In the genomic region with DNA sequence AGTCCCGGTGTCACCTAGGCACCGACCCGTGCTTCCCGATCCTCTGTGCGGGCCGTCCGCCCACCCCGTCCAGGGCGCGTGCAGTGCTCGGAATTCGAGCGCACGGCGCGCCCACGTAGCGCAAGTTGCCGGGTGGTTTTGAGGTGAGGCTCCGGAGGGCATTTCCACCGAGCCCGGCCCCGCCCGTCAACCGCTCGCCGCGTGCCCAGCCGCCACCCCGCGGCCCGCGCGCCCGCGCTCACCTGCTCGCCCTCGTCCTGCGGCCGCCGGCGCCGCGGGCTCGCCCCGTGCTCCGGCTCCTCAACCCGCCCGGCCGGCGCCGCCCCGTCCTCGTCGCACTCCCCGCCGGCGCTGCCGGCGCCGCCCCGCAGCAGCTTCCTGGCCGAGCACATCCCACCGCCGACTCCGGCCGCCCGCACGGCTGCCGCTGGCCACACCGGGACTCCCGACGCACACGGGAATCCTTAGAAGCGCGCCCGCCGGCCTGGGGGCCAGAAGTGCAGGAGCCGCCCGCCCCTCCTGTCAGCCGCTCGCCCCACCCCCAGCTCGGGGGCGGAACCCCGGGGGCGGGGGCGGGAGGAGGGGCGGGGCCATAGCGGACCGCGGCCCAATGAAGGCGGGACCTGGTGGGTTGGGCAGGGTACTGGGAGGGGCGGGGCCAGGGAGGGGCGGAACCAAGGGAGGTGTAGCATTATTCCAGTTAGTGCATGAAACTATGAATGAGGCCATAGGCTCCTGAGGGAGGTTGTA, we compare ENCODE assay signal across 8 mouse cellular contexts. TPM values are rescaled to one million over a fixed set of nuclear protein-coding genes. Genes with fewer than 3 reads are reported as not detected.
A peak's percentile ranks its signal among the peaks of the same experiment; 100 is the strongest.
DNase-seq lines count a peak whose midpoint lies in the region; ATAC-seq lines count a peak whose summit lies in the region.

A gene (minus strand): TSS at position 533 of the 750 bp plus-strand sequence.

- peaks cover 19% of the 10 kb centered on the region for H3K27me3 ChIP-seq in embryonic facial prominence, embryonic 10.5 days (replicated peaks; ENCODE audit: low read depth, poor library complexity, severe bottlenecking)
- H3K27me3 ChIP-seq in limb, embryonic 12.5 days = peaks cover 31% of the 10 kb centered on the region
- peaks cover 12% of the 10 kb centered on the region; the same call in 1 of the 2 replicates for H3K27me3 ChIP-seq in midbrain, embryonic 14.5 days (ENCODE audit: control insufficient read depth, insufficient read depth, low read length)

- peak; percentile 75 for DNase-seq in layer of hippocampus, adult 11-12 months (ENCODE audit: low spot score)
- DNase-seq in layer of hippocampus, adult 9-10 months (ENCODE audit: low spot score) = no peak
- peak; percentile 93 for DNase-seq in embryonic facial prominence, embryonic 10.5 days (ENCODE audit: low spot score)
- DNase-seq in heart, adult 11 months = peak; percentile 99
- peak; percentile 92 for DNase-seq in kidney, adult 18-20 months
- peak; percentile 84 for DNase-seq in midbrain, embryonic 14.5 days
- peak; percentile 93 for DNase-seq in spleen, adult 12 weeks (ENCODE audit: low spot score)

- H3K9ac ChIP-seq in limb, embryonic 12.5 days (replicated peaks) = peak within 1 kb of the TSS; percentile 63
- H3K9ac ChIP-seq in midbrain, embryonic 14.5 days (replicated peaks; ENCODE audit: low read length) = peak within 1 kb of the TSS; percentile 66

- 0 out of 2 replicates have a peak, but pooled peaks cover 5% of the 10 kb centered on the region for H3K4me1 ChIP-seq in embryonic facial prominence, embryonic 10.5 days
- 0 out of 2 replicates have a peak, but pooled peaks cover 3% of the 10 kb centered on the region for H3K4me1 ChIP-seq in limb, embryonic 12.5 days (replicated peaks)
- no peaks in the 10 kb centered on the region for H3K4me1 ChIP-seq in midbrain, embryonic 14.5 days (ENCODE audit: control insufficient read depth, insufficient read depth, low read length)

- no peaks in the 10 kb centered on the region for H3K9me3 ChIP-seq in embryonic facial prominence, embryonic 10.5 days
- no peaks in the 10 kb centered on the region for H3K9me3 ChIP-seq in limb, embryonic 12.5 days
- H3K9me3 ChIP-seq in midbrain, embryonic 14.5 days (ENCODE audit: control insufficient read depth, low read length) = no peaks in the 10 kb centered on the region

- ATAC-seq in limb, embryonic 12.5 days (ENCODE audit: insufficient number of reproducible peaks, insufficient read depth, low FRiP score, low TSS enrichment, low read depth) = peak; percentile 95
- ATAC-seq in midbrain, embryonic 14.5 days (ENCODE audit: low FRiP score, low TSS enrichment) = peak; percentile 93

- H3K4me2 ChIP-seq in limb, embryonic 12.5 days = peak within 1 kb of the TSS; percentile 78
- peak within 1 kb of the TSS; percentile 79 for H3K4me2 ChIP-seq in midbrain, embryonic 14.5 days (ENCODE audit: low read length)

- H3K4me3 ChIP-seq in embryonic facial prominence, embryonic 10.5 days = peak within 1 kb of the TSS; percentile 80
- H3K4me3 ChIP-seq in limb, embryonic 12.5 days (replicated peaks) = peak within 1 kb of the TSS; percentile 73
- peak within 1 kb of the TSS; percentile 71 for H3K4me3 ChIP-seq in midbrain, embryonic 14.5 days (replicated peaks; ENCODE audit: low read depth, low read length)

- 1% methylated on average over 94 of the region's 94 CpGs for WGBS in embryonic facial prominence, embryonic 10.5 days
- under 1% methylated on average over 94 of the region's 94 CpGs for WGBS in limb, embryonic 12.5 days
- under 1% methylated on average over 93 of the region's 94 CpGs for WGBS in midbrain, embryonic 14.5 days

- no peaks in the 10 kb centered on the region for H3K36me3 ChIP-seq in embryonic facial prominence, embryonic 10.5 days (replicated peaks)
- H3K36me3 ChIP-seq in limb, embryonic 12.5 days = no peaks in the 10 kb centered on the region
- no peaks in the 10 kb centered on the region for H3K36me3 ChIP-seq in midbrain, embryonic 14.5 days (ENCODE audit: control insufficient read depth, insufficient read depth, low read length)

- H3K27ac ChIP-seq in embryonic facial prominence, embryonic 10.5 days (replicated peaks) = peak within 1 kb of the TSS; percentile 83
- H3K27ac ChIP-seq in limb, embryonic 12.5 days = no peak within 1 kb of the TSS
- 0 out of 2 replicates have a peak within 1 kb of the TSS, but pooled peaks have one; percentile 26 for H3K27ac ChIP-seq in midbrain, embryonic 14.5 days (replicated peaks; ENCODE audit: low read depth, low read length)

RNA-seq across cellular contexts. Expression of the gene that starts here (rescaled TPM):
- polyA plus RNA-seq in embryonic facial prominence, embryonic 10.5 days (2016; fragmentation: Nextera tagmentation; extraction: Ambion mirVana) = 2.7 and 3.9 TPM in 2 replicates
- polyA plus RNA-seq in limb, embryonic 12.5 days (2016; fragmentation: Nextera tagmentation; extraction: Ambion mirVana) = 3.6 and 4.5 TPM in 2 replicates
- 9.2 and 9.6 TPM in 2 replicates for polyA plus RNA-seq in midbrain, embryonic 14.5 days (2014; fragmentation: Nextera tagmentation; extraction: Ambion mirVana)
